Mouse (Mus musculus) intestine, embryonic 15.5 days (tissue): ENCODE results near the gene Ano10. TPM values are rescaled to one million over a fixed set of nuclear protein-coding genes. Genes with fewer than 3 reads are reported as not detected.
"Not testable (repeated sequence)": the region's sequence is repeated elsewhere in the genome, so short reads cannot be mapped to it uniquely, and the experiment has no call there.

Experiments used
- ATAC-seq: fragments of 200-750 bp; cut with Nextera tagmentation; 2 replicates; pipeline ENCODE4 v1.8.0; 2017; ENCODE audit warnings: moderate TSS enrichment, moderate library complexity
- H3K27ac ChIP-seq: fragments of 300-500 bp; sonication (generic); 2 replicates; pipeline ENCODE4 v1.5.1; 2015; ENCODE audit warnings: mild to moderate bottlenecking, inconsistent platforms
- H3K27me3 ChIP-seq: fragments of 300-500 bp; sonication (generic); replicated peaks from 2 replicates; pipeline ENCODE4 v1.6.1; 2015; ENCODE audit warnings: inconsistent platforms
- H3K36me3 ChIP-seq: fragments of 300-500 bp; sonication (generic); 2 replicates; pipeline ENCODE4 v1.6.1; 2015; ENCODE audit warnings: inconsistent platforms
- H3K4me1 ChIP-seq: fragments of 300-500 bp; sonication (generic); replicated peaks from 2 replicates; pipeline ENCODE4 v1.6.1; 2015; ENCODE audit warnings: inconsistent platforms
- H3K4me2 ChIP-seq: fragments of 300-500 bp; sonication (generic); replicated peaks from 2 replicates; pipeline ENCODE4 v1.6.1; 2015; ENCODE audit warnings: mild to moderate bottlenecking, inconsistent platforms
- H3K4me3 ChIP-seq: fragments of 300-500 bp; sonication (generic); replicated peaks from 2 replicates; pipeline ENCODE4 v1.5.1; 2015; ENCODE audit warnings: inconsistent platforms
- H3K9ac ChIP-seq: fragments of 300-500 bp; sonication (generic); 2 replicates; pipeline ENCODE4 v1.6.1; 2015; ENCODE audit warnings: inconsistent platforms
- H3K9me3 ChIP-seq: fragments of 300-500 bp; sonication (generic); 2 replicates; pipeline ENCODE4 v1.6.1; 2016; ENCODE audit warnings: inconsistent platforms
- WGBS: fragments of 180-500 bp; shearing (Covaris S2); methylation state at CpG from one replicate; pipeline ENCODE4 v1.1.7; 2015; 5-methylcytosine and 5-hydroxymethylcytosine counted together
- polyA plus RNA-seq: library from polyadenylated mRNA; unstranded; fragments of >200 nt; fragmentation: Nextera tagmentation; extraction: Ambion mirVana; gene quantifications from 2 replicates; pipeline ENCODE4 v1.2.1, GENCODE M21; 2015

The Ano10 gene
- polyA plus RNA-seq, 1 experiment from 2014 or later: 33.1 TPM

GRCm38 (mm10) chr9:122313128-122313527 lies 18.9 kb upstream of the Ano10 start:
- 50% methylated on average over 1 of the region's 1 CpGs for WGBS
- H3K27me3 ChIP-seq, H3K4me2 ChIP-seq, H3K27ac ChIP-seq, H3K4me3 ChIP-seq, H3K4me1 ChIP-seq, H3K36me3 ChIP-seq, H3K9ac ChIP-seq, H3K9me3 ChIP-seq, ATAC-seq: not testable (repeated sequence)

- Histone ChIP-seq H3K36me3 (no peaks in the 10 kb centered on the region), H3K4me3 (no peak overlapping the region), H3K27ac (no peak overlapping the region), H3K4me2 (no peak overlapping the region), H3K9me3 (no peaks in the 10 kb centered on the region), H3K27me3 (no peaks in the 10 kb centered on the region), H3K4me1 (0 out of 2 replicates have a peak, but pooled peaks cover 3% of the 10 kb centered on the region), H3K9ac (no peak overlapping the region)
- ATAC-seq: no peak
- WGBS: 79% methylated on average over 7 of the region's 7 CpGs
Observed at GRCm38 (mm10) chr9:122312296-122312990, 18.2 kb upstream of the Ano10 start.

GRCm38 (mm10) chr9:122311051-122311760 lies 17.0 kb upstream of the Ano10 start:
- 61% methylated on average over 7 of the region's 7 CpGs for WGBS

GRCm38 (mm10) chr9:122310613-122311049 lies 16.4 kb upstream of the Ano10 start:
- Histone ChIP-seq H3K36me3 (no peaks in the 10 kb centered on the region), H3K27me3 (no peaks in the 10 kb centered on the region), H3K4me2 (peak overlapping the region; percentile 66), H3K27ac (peak overlapping the region; percentile 64; the same call in 1 of the 2 replicates), H3K4me1 (0 out of 2 replicates have a peak, but pooled peaks cover 3% of the 10 kb centered on the region), H3K9ac (peak overlapping the region; percentile 60), H3K9me3 (no peaks in the 10 kb centered on the region), H3K4me3 (peak overlapping the region; percentile 45)
- ATAC-seq: peak; percentile 91
- whole genome bisulfite sequencing: 4% methylated on average over 18 of the region's 19 CpGs

More at GRCm38 (mm10) chr9:122311051-122311760, 17.0 kb upstream of the Ano10 start:
- Histone ChIP-seq H3K4me1 (0 out of 2 replicates have a peak, but pooled peaks cover 3% of the 10 kb centered on the region), H3K9me3 (no peaks in the 10 kb centered on the region), H3K36me3 (no peaks in the 10 kb centered on the region), H3K27ac (no peak overlapping the region), H3K27me3 (no peaks in the 10 kb centered on the region), H3K4me2 (peak overlapping the region; percentile 66), H3K4me3 (peak overlapping the region; percentile 45), H3K9ac (peak overlapping the region; percentile 60; the same call in 1 of the 2 replicates)
- peak; percentile 63 for ATAC-seq

GRCm38 (mm10) chr9:122309013-122309980 lies 15.1 kb upstream of the Ano10 start:
- H3K4me1 ChIP-seq: 0 out of 2 replicates have a peak, but pooled peaks cover 3% of the 10 kb centered on the region
- no peaks in the 10 kb centered on the region for H3K27me3 ChIP-seq
- H3K4me2 ChIP-seq: no peak overlapping the region
- peak; percentile 73 for ATAC-seq
- WGBS: 58% methylated on average over 14 of the region's 14 CpGs
- no peak overlapping the region for H3K4me3 ChIP-seq
- no peaks in the 10 kb centered on the region for H3K9me3 ChIP-seq
- no peak overlapping the region for H3K27ac ChIP-seq
- H3K36me3 ChIP-seq: no peaks in the 10 kb centered on the region
- no peak overlapping the region for H3K9ac ChIP-seq

- Histone ChIP-seq H3K27ac (no peak overlapping the region), H3K36me3 (no peaks in the 10 kb centered on the region), H3K4me2 (no peak overlapping the region), H3K9ac (no peak overlapping the region), H3K27me3 (no peaks in the 10 kb centered on the region), H3K9me3 (no peaks in the 10 kb centered on the region), H3K4me1 (no peaks in the 10 kb centered on the region), H3K4me3 (no peak overlapping the region)
- ATAC-seq: no peak
- 82% methylated on average over 3 of the region's 3 CpGs for WGBS
Observed at GRCm38 (mm10) chr9:122305302-122305701, 11.1 kb upstream of the Ano10 start.

- Histone ChIP-seq H3K27me3 (no peaks in the 10 kb centered on the region), H3K36me3 (no peaks in the 10 kb centered on the region), H3K27ac (no peak overlapping the region), H3K4me1 (peaks cover 5% of the 10 kb centered on the region; the same call in 1 of the 2 replicates), H3K9me3 (no peaks in the 10 kb centered on the region), H3K4me2 (no peak overlapping the region), H3K4me3 (no peak overlapping the region), H3K9ac (no peak overlapping the region)
- WGBS: 83% methylated on average over 5 of the region's 5 CpGs
- no peak for ATAC-seq
Observed at GRCm38 (mm10) chr9:122296169-122296568, 1.9 kb upstream of the Ano10 start.

GRCm38 (mm10) chr9:122295396-122295795 lies 1.2 kb upstream of the Ano10 start:
- H3K9me3 ChIP-seq: no peaks in the 10 kb centered on the region
- ATAC-seq: no peak
- H3K27me3 ChIP-seq: no peaks in the 10 kb centered on the region
- no peak overlapping the region for H3K4me2 ChIP-seq
- H3K4me3 ChIP-seq: no peak overlapping the region
- H3K27ac ChIP-seq: no peak overlapping the region
- no peak overlapping the region for H3K9ac ChIP-seq
- no peaks in the 10 kb centered on the region for H3K36me3 ChIP-seq
- H3K4me1 ChIP-seq: peaks cover 5% of the 10 kb centered on the region; the same call in 1 of the 2 replicates

- Histone ChIP-seq H3K27me3 (no peaks in the 10 kb centered on the region), H3K4me1 (peaks cover 5% of the 10 kb centered on the region; the same call in 1 of the 2 replicates), H3K9ac (peak overlapping the region; percentile 74), H3K4me2 (peak overlapping the region; percentile 82), H3K36me3 (no peaks in the 10 kb centered on the region), H3K4me3 (peak overlapping the region; percentile 85), H3K9me3 (no peaks in the 10 kb centered on the region), H3K27ac (peak overlapping the region; percentile 77)
- WGBS: under 1% methylated on average over 23 of the region's 23 CpGs
- peak; percentile 76 for ATAC-seq
Observed at GRCm38 (mm10) chr9:122293865-122294241, 370 bp downstream of the Ano10 start.

GRCm38 (mm10) chr9:122290192-122290591 lies 4.0 kb downstream of the Ano10 start:
- H3K9ac ChIP-seq: no peak overlapping the region
- 86% methylated on average over 2 of the region's 2 CpGs for WGBS
- peaks cover 10% of the 10 kb centered on the region; the same call in 1 of the 2 replicates for H3K4me1 ChIP-seq
- no peak overlapping the region for H3K4me2 ChIP-seq
- H3K36me3 ChIP-seq: no peaks in the 10 kb centered on the region
- ATAC-seq: no peak
- no peaks in the 10 kb centered on the region for H3K9me3 ChIP-seq
- no peaks in the 10 kb centered on the region for H3K27me3 ChIP-seq
- no peak overlapping the region for H3K4me3 ChIP-seq
- H3K27ac ChIP-seq: no peak overlapping the region

- 46% methylated on average over 3 of the region's 3 CpGs for WGBS
- no peaks in the 10 kb centered on the region for H3K9me3 ChIP-seq
Observed at GRCm38 (mm10) chr9:122288416-122288815, 5.8 kb downstream of the Ano10 start.

More at GRCm38 (mm10) chr9:122288416-122288815, 5.8 kb downstream of the Ano10 start:
- Histone ChIP-seq H3K9ac (no peak overlapping the region), H3K4me3 (no peak overlapping the region), H3K27ac (no peak overlapping the region), H3K4me2 (no peak overlapping the region), H3K27me3 (no peaks in the 10 kb centered on the region), H3K36me3 (no peaks in the 10 kb centered on the region), H3K4me1 (peaks cover 10% of the 10 kb centered on the region; the same call in 1 of the 2 replicates)
- ATAC-seq: peak; percentile 64
